17 mouse cellular contexts compared by ENCODE assay signal in the genomic region with DNA sequence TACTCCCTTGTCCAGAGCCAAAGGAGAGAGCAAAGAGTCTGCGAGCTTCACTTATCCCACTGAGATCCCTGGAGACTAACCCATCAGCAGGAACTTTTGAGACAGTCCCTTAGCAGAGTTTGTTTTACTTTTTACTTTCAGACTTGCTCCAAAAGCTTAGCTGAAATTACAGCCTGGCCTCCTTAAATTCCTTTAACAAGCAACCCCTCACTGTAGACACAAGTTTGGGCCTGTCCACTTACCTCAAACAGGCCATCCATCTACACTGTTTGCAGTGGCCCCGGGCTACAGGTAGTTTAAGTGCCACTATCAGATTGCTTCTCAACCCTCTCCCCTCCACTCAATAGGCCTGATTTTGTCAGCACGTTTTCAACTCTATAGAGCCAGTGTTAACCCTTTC.
A peak's percentile ranks its signal among the peaks of the same experiment; 100 is the strongest.
DNase-seq lines count a peak whose midpoint lies in the region; ATAC-seq lines count a peak whose summit lies in the region.
"Had no signal": no experiment of that assay in that cellular context is flagged by ENCODE, and none has a peak within 500 bp of the region (broad histone marks: within the 10 kb centered on the region; RNA-seq: fewer than 3 reads in every experiment).

No protein-coding gene starts in this region.

- no peak overlapping the region for H3K9ac ChIP-seq in hindbrain, embryonic 12.5 days
- H3K9ac ChIP-seq: forebrain, embryonic 12.5 days; hindbrain, embryonic 15.5 days had no signal

- no peak overlapping the region for H3K4me3 ChIP-seq in hindbrain, embryonic 10.5 days
- H3K4me3 ChIP-seq in hindbrain, embryonic 12.5 days, result no peak overlapping the region
- H3K4me3 ChIP-seq in limb, embryonic 10.5 days, result no peak overlapping the region
- H3K4me3 ChIP-seq: forebrain, embryonic 12.5 days; hindbrain, embryonic 15.5 days; megakaryocyte, embryonic 14.5 days had no signal

- H3K27ac ChIP-seq in hindbrain, embryonic 10.5 days, result no peak overlapping the region
- no peak overlapping the region for H3K27ac ChIP-seq in hindbrain, embryonic 12.5 days
- H3K27ac ChIP-seq in limb, embryonic 10.5 days, result no peak overlapping the region
- H3K27ac ChIP-seq: forebrain, embryonic 12.5 days; hindbrain, embryonic 15.5 days had no signal

- DNase-seq in hindbrain, embryonic 10.5 days (ENCODE audit: low spot score), result peak; percentile 26
- peak; percentile 13 to 42 for DNase-seq in urinary bladder, adult 18-20 months (ENCODE audit: low spot score in 2 of 2)
- DNase-seq in urinary bladder, postnatal 25 days (ENCODE audit: low spot score), result no peak
- peak; percentile 66 for DNase-seq in limb, embryonic 10.5 days (ENCODE audit: low spot score)
- no peak for DNase-seq in retina, embryonic 14.5 days (ENCODE audit: low spot score)
- no peak for DNase-seq in layer of hippocampus, postnatal 14 days (ENCODE audit: low spot score in 2 of 2)
- no peak for DNase-seq in frontal cortex, postnatal 36 days (ENCODE audit: low spot score in 2 of 2)
- DNase-seq: adrenal gland, postnatal 10 days; cerebellum, postnatal 25 days; gastrocnemius, postnatal 10 days; kidney, postnatal 36 days; liver; thymus, postnatal 14 days had no signal

- ATAC-seq in hindbrain, embryonic 12.5 days (ENCODE audit: low FRiP score), result no peak

- H3K36me3 ChIP-seq in hindbrain, embryonic 10.5 days, result no peaks in the 10 kb centered on the region
- H3K36me3 ChIP-seq in hindbrain, embryonic 12.5 days, result no peaks in the 10 kb centered on the region
- H3K36me3 ChIP-seq in limb, embryonic 10.5 days, result no peaks in the 10 kb centered on the region
- H3K36me3 ChIP-seq: forebrain, embryonic 12.5 days; hindbrain, embryonic 15.5 days had no signal

- no peaks in the 10 kb centered on the region for H3K27me3 ChIP-seq in hindbrain, embryonic 10.5 days (ENCODE audit: insufficient read depth, poor library complexity, severe bottlenecking)
- no peaks in the 10 kb centered on the region for H3K27me3 ChIP-seq in hindbrain, embryonic 12.5 days
- H3K27me3 ChIP-seq in limb, embryonic 10.5 days (ENCODE audit: low read depth, poor library complexity, severe bottlenecking), result no peaks in the 10 kb centered on the region
- H3K27me3 ChIP-seq: forebrain, embryonic 12.5 days; hindbrain, embryonic 15.5 days; megakaryocyte, embryonic 14.5 days had no signal

- H3K4me2 ChIP-seq in hindbrain, embryonic 12.5 days (replicated peaks), result no peak overlapping the region
- H3K4me2 ChIP-seq: forebrain, embryonic 12.5 days; hindbrain, embryonic 15.5 days had no signal

- 0 out of 2 replicates have a peak, but pooled peaks cover 5% of the 10 kb centered on the region for H3K4me1 ChIP-seq in hindbrain, embryonic 10.5 days (replicated peaks)
- no peaks in the 10 kb centered on the region for H3K4me1 ChIP-seq in hindbrain, embryonic 12.5 days
- H3K4me1 ChIP-seq in limb, embryonic 10.5 days, result peaks cover 14% of the 10 kb centered on the region
- H3K4me1 ChIP-seq: hindbrain, embryonic 15.5 days; megakaryocyte, embryonic 14.5 days had no signal

- no peaks in the 10 kb centered on the region for H3K9me3 ChIP-seq in hindbrain, embryonic 10.5 days
- no peaks in the 10 kb centered on the region for H3K9me3 ChIP-seq in hindbrain, embryonic 12.5 days (replicated peaks)
- H3K9me3 ChIP-seq in limb, embryonic 10.5 days (replicated peaks), result no peaks in the 10 kb centered on the region
- H3K9me3 ChIP-seq: forebrain, embryonic 12.5 days; hindbrain, embryonic 15.5 days had no signal

- WGBS in hindbrain, embryonic 10.5 days, result 23% methylated on average over 3 of the region's 3 CpGs
- 27% methylated on average over 3 of the region's 3 CpGs for WGBS in hindbrain, embryonic 12.5 days
- WGBS in limb, embryonic 10.5 days, result 22% methylated on average over 3 of the region's 3 CpGs

Comparison
In these comparisons a context has a peak if more than half of its experiments do, and no peak if none do; other contexts are left out.
1. DNase-seq: peak in hindbrain, embryonic 10.5 days (single experiment), urinary bladder, adult 18-20 months (2 of 2) and limb, embryonic 10.5 days (single experiment); none in urinary bladder, postnatal 25 days (single experiment), retina, embryonic 14.5 days (single experiment), layer of hippocampus, postnatal 14 days (0 of 2) and frontal cortex, postnatal 36 days (0 of 2).